24 mouse cellular contexts compared by ENCODE assay signal in the genomic region with DNA sequence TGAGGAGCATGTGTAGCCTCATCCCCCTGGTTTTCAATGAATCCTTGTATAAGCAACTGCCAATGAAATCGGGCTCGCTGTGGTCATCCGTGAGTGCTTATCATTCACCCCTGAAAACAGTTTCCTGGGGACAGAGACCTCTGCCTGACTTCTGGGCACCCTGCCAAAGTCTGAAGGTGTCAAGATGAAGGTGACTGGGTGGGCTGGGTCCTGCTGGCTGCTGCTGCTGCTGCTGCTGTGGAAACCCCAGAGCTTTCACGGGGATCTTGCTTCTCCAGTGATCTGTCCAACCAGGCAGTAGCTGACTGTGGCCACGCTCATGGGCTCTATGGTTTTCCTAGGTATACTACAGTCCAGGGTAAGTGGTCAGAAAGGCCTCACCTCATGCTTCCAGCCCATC. TPM values are rescaled to one million over a fixed set of nuclear protein-coding genes. Genes with fewer than 3 reads are reported as not detected.
"Had no signal": no experiment of that assay in that cellular context is flagged by ENCODE, and none has a peak within 500 bp of the region (broad histone marks: within the 10 kb centered on the region; RNA-seq: fewer than 3 reads in every experiment).

No protein-coding gene starts in this region.

- H3K4me2 ChIP-seq: heart, embryonic 11.5 days; heart, embryonic 13.5 days; heart, embryonic 15.5 days; hindbrain, embryonic 13.5 days; hindbrain, embryonic 15.5 days; limb, embryonic 13.5 days; limb, embryonic 15.5 days; liver, embryonic 12.5 days had no signal

- H3K9ac ChIP-seq: forebrain, postnatal 0 days; heart, embryonic 13.5 days; heart, embryonic 15.5 days; hindbrain, embryonic 13.5 days; hindbrain, embryonic 15.5 days; limb, embryonic 13.5 days; limb, embryonic 15.5 days; liver, embryonic 12.5 days; liver, embryonic 14.5 days had no signal

- ATAC-seq: forebrain, postnatal 0 days; hindbrain, postnatal 0 days; intestine, embryonic 16.5 days; liver, embryonic 12.5 days had no signal

- H3K36me3 ChIP-seq: heart, embryonic 13.5 days; heart, embryonic 15.5 days; hindbrain, embryonic 13.5 days; hindbrain, embryonic 15.5 days; limb, embryonic 13.5 days; limb, embryonic 15.5 days; liver, embryonic 12.5 days had no signal

- H3K4me3 ChIP-seq: heart, adult 2 months; heart, embryonic 13.5 days; heart, embryonic 15.5 days; hindbrain, embryonic 13.5 days; hindbrain, embryonic 15.5 days; limb, embryonic 13.5 days; limb, embryonic 15.5 days; liver, embryonic 12.5 days had no signal

- H3K27ac ChIP-seq: heart, adult 2 months; heart, embryonic 13.5 days; heart, embryonic 15.5 days; hindbrain, embryonic 13.5 days; hindbrain, embryonic 15.5 days; hindbrain, postnatal 0 days; kidney, postnatal 0 days; limb, embryonic 13.5 days; limb, embryonic 15.5 days; liver, embryonic 12.5 days; liver, embryonic 14.5 days had no signal

- H3K27me3 ChIP-seq: hindbrain, embryonic 15.5 days had no signal

- H3K9me3 ChIP-seq: heart, embryonic 13.5 days; heart, embryonic 15.5 days; hindbrain, embryonic 13.5 days; hindbrain, embryonic 15.5 days; limb, embryonic 13.5 days; limb, embryonic 15.5 days; liver, embryonic 12.5 days had no signal

- DNase-seq: forebrain, postnatal 0 days; gastrocnemius, postnatal 14 days; gastrocnemius, postnatal 36 days; heart, adult 11 months; heart, adult 2 months; heart, postnatal 14 days; heart, postnatal 36 days; layer of hippocampus, adult 9-11 months; layer of hippocampus, postnatal 36 days; left cerebral cortex, postnatal 4 days; lung, adult 18-20 months had no signal

RNA-seq across cellular contexts. Expression of a gene that starts 16.2 kb away (rescaled TPM):
- polyA plus RNA-seq: liver, embryonic 12.5 days; liver, embryonic 14.5 days; liver, embryonic 16.5 days had no signal
